Mouse (Mus musculus) liver, embryonic 14.5 days (tissue): ENCODE results near the gene R3hdm1.

ENCODE experiments used
- CTCF ChIP-seq: IDR thresholded peaks from 2 replicates; pipeline ENCODE4 v1.5.1; 2016; ENCODE audit warnings: antibody characterized with exemption, low read depth, control low read depth
- EP300 ChIP-seq: IDR thresholded peaks from 2 replicates; pipeline ENCODE4 v1.6.1; 2016; ENCODE audit warnings: antibody characterized with exemption, low read depth

DNA sequence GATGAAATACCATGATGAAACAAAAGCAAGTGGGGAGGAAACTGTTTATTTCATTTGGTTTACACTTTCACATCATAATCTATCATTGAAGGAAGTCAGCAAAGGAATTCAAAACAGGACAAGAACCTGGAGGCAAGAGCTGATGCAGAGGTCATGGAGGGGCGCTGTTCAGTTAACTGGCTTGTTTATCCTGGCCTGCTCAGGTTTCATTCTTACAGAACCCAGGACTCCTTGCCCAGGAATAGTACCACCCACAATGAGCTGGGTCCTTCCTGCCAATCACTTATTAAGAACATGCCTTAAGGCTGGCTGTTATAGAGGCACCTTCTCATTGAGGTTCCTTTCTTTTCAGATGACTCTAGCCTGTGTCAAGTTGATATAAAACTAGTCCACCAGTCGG lies 90.9 kb downstream of the R3hdm1 start:
- TF ChIP-seq EP300 (no peak), CTCF (no peak)
